Mouse (Mus musculus) embryonic facial prominence, embryonic 14.5 days (tissue): Measurements from ENCODE around the gene Gna12. TPM values are rescaled to one million over a fixed set of nuclear protein-coding genes. Genes with fewer than 3 reads are reported as not detected.

Experiments
- ATAC-seq: fragments of 200-750 bp; cut with Nextera tagmentation; 2 replicates; pipeline ENCODE4 v1.8.0; 2017; ENCODE audit warnings: low read depth, moderate number of reproducible peaks, moderate TSS enrichment
- DNase-seq: peaks from one replicate; pipeline ENCODE4 v3.0.0-alpha.2; 2015; ENCODE audit warnings: low spot score
- H3K27ac ChIP-seq: fragments of 300-500 bp; sonication (generic); replicated peaks from 2 replicates; pipeline ENCODE4 v1.5.1; 2014; ENCODE audit warnings: low read depth, mild to moderate bottlenecking, low read length, moderate library complexity
- H3K27me3 ChIP-seq: fragments of 300-500 bp; sonication (generic); replicated peaks from 2 replicates; pipeline ENCODE4 v1.6.1; 2014; ENCODE audit warnings: low read length; ENCODE audit not compliant: control insufficient read depth, insufficient read depth
- H3K36me3 ChIP-seq: fragments of 300-500 bp; sonication (generic); 2 replicates; pipeline ENCODE4 v1.6.1; 2014; ENCODE audit warnings: low read length, mixed read lengths; ENCODE audit not compliant: control insufficient read depth, insufficient read depth
- H3K4me1 ChIP-seq: fragments of 300-500 bp; sonication (generic); 2 replicates; pipeline ENCODE4 v1.6.1; 2014; ENCODE audit warnings: antibody characterized with exemption, low read length; ENCODE audit not compliant: control insufficient read depth, insufficient read depth
- H3K4me2 ChIP-seq: fragments of 300-500 bp; sonication (generic); 2 replicates; pipeline ENCODE4 v1.6.1; 2014; ENCODE audit warnings: low read depth, mild to moderate bottlenecking, low read length, moderate library complexity, mixed read lengths
- H3K4me3 ChIP-seq: fragments of 300-500 bp; sonication (generic); 2 replicates; pipeline ENCODE4 v1.5.1; 2014; ENCODE audit warnings: low read depth, mild to moderate bottlenecking, low read length
- H3K9ac ChIP-seq: fragments of 300-500 bp; sonication (generic); 2 replicates; pipeline ENCODE4 v1.6.1; 2014; ENCODE audit warnings: low read depth, mild to moderate bottlenecking, low read length, moderate library complexity, mixed read lengths
- H3K9me3 ChIP-seq: fragments of 300-500 bp; sonication (generic); 2 replicates; pipeline ENCODE4 v1.6.1; 2016; ENCODE audit warnings: low read length; ENCODE audit not compliant: control insufficient read depth
- WGBS: fragments of 180-500 bp; shearing (Covaris S2); extraction: QIAGEN DNeasy Blood & Tissue Kit; methylation state at CpG from one replicate; pipeline ENCODE4 v1.1.7; 2014; 5-methylcytosine and 5-hydroxymethylcytosine counted together
- polyA plus RNA-seq: library from polyadenylated mRNA; unstranded; fragments of >200 nt; fragmentation: Nextera tagmentation; extraction: Ambion mirVana; gene quantifications from 2 replicates; pipeline ENCODE4 v1.2.1, GENCODE M21; 2014

Gna12 gene
- polyA plus RNA-seq, 1 experiment from 2014 or later: 28.9 TPM

DNA sequence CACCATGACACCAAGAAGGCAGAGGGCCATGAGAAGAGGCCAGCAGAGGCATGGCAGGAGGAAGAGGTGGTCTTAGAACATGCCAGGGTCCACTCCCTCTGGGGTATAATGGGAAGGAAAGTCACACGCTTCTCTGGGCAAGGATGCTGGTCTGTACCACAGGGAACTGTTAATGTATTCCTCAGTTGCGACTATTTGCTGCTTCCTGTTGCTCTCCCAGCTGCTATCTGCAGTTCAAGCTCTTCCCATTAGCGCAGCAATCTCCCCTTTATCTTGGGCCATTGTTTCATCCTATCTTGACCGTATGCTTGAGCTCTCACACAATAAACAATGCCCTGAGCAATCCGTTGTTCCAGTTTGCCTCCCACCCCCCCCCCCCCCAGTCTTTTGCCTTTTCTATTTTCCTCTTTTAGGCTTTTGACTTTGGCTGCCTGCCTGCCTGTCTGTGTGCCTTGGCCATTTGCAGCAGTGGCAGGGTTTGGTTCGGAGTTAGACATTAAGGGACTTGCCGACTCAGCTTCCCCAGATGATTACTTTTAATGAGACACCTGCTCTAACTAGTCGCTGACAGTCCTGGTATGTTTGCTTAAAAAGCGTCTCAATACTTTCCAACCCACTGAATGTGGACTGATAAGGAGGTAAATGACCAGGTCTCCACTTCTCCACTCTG, 15.0 kb downstream of the Gna12 start:
- no peak for ATAC-seq
- 33% methylated on average over 9 of the region's 9 CpGs for WGBS
- peaks cover 52% of the 10 kb centered on the region for H3K4me1 ChIP-seq
- no peak overlapping the region for H3K27ac ChIP-seq
- no peak overlapping the region for H3K4me3 ChIP-seq
- H3K36me3 ChIP-seq: no peaks in the 10 kb centered on the region
- no peaks in the 10 kb centered on the region for H3K27me3 ChIP-seq
- no peak for DNase-seq
- no peaks in the 10 kb centered on the region for H3K9me3 ChIP-seq
- no peak overlapping the region for H3K4me2 ChIP-seq
- no peak overlapping the region for H3K9ac ChIP-seq

DNA sequence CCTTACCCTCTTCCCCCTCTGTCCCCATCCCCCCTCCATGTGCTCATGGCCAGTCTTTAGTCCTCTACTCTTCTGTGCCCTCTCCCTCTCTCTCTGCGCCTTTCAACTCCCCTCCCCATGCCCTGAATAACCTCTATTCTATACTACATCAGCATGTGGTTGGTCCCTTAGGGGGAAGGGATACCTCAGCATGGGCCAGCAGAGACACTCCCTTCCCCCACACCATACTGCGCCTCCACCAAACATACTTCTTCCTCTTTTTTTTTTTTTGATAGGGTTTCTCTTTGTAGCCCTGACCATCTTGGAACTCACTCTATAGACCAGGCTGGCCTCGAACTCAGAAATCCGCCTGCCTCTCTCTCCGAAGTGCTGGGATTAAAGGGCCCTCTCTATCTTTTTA, 15.8 kb downstream of the Gna12 start:
- Histone ChIP-seq H3K4me2 (no peak overlapping the region), H3K36me3 (no peaks in the 10 kb centered on the region), H3K9ac (no peak overlapping the region), H3K4me1 (peaks cover 44% of the 10 kb centered on the region), H3K27me3 (no peaks in the 10 kb centered on the region), H3K4me3 (no peak overlapping the region), H3K27ac (no peak overlapping the region), H3K9me3 (no peaks in the 10 kb centered on the region)
- 70% methylated on average over 5 of the region's 5 CpGs for WGBS
- DNase-seq: no peak
- ATAC-seq: no peak

DNA sequence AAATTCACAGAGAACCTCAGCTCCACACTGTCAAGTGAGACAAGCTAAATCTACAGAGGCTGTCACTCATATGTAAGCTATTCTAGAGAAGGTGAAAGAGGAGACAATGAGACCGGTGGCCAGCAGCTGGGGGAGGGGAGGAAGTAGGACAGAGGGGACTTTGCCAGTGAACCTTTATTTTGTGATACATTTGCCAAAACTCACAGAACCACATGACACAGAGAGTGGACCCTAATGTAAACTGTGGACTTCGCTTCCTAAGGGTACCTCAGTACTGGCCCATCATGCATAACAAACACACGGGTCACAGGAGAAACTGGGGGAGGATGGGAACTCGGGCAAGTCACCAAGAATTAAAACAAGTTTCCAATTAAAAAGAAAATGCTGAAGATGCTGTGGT, 17.5 kb downstream of the Gna12 start:
- H3K27ac ChIP-seq: no peak overlapping the region
- no peak for DNase-seq

DNA sequence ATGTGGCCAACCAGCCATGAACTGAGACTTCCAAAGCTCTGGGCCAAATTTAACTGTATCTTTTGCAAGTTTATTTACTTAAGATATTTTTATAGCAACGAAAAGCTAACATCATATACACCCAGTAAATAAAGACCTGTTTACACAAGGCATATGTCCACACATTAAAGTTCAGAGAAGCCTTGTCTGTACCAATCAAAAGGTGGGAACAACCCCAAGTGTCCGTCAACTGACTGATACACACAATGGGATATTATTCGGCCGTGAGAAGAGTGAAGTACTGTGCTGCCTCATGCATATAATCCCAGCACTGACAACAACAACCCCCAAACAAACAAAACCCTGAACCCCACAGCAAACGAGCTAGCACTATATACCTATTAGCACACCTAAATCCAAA, 18.2 kb downstream of the Gna12 start:
- Histone ChIP-seq H3K9me3 (no peaks in the 10 kb centered on the region), H3K9ac (no peak overlapping the region), H3K4me2 (no peak overlapping the region), H3K27me3 (no peaks in the 10 kb centered on the region), H3K4me3 (no peak overlapping the region), H3K27ac (no peak overlapping the region), H3K36me3 (no peaks in the 10 kb centered on the region), H3K4me1 (peaks cover 35% of the 10 kb centered on the region)
- ATAC-seq (no peak), DNase-seq (no peak)
- 73% methylated on average over 5 of the region's 5 CpGs for WGBS

More for the DNA sequence above, 17.5 kb downstream of the Gna12 start:
- Histone ChIP-seq H3K27me3 (no peaks in the 10 kb centered on the region), H3K4me3 (no peak overlapping the region), H3K4me2 (no peak overlapping the region), H3K9ac (no peak overlapping the region), H3K36me3 (no peaks in the 10 kb centered on the region), H3K4me1 (peaks cover 35% of the 10 kb centered on the region), H3K9me3 (no peaks in the 10 kb centered on the region)
- no peak for ATAC-seq
- 46% methylated on average over 4 of the region's 4 CpGs for WGBS

DNA sequence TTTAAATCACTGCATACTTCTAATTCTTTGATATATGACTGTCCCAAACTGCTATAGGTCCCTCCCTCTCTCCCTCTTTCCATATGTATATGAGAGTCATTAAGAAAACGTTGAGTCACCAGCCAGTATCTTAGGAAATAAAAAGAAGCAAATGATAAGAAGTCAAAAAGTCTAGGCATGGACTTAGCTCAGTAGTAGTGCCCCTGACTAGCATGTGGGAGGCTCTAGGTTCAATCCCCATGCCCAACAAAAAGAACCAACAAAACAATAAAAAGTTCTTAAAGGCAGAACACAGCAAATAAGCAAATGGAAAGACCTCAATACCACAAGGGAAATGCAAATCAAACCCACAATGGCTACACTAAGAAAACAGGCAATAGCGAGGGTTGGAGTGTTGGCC, 18.8 kb downstream of the Gna12 start:
- H3K27me3 ChIP-seq: no peaks in the 10 kb centered on the region
- H3K9me3 ChIP-seq: no peaks in the 10 kb centered on the region
- H3K4me2 ChIP-seq: no peak overlapping the region
- H3K4me1 ChIP-seq: peaks cover 37% of the 10 kb centered on the region
- 59% methylated on average over 2 of the region's 2 CpGs for WGBS
- H3K27ac ChIP-seq: no peak overlapping the region
- ATAC-seq (no peak), DNase-seq (no peak)
- H3K4me3 ChIP-seq: no peak overlapping the region
- H3K36me3 ChIP-seq: no peaks in the 10 kb centered on the region
- no peak overlapping the region for H3K9ac ChIP-seq

DNA sequence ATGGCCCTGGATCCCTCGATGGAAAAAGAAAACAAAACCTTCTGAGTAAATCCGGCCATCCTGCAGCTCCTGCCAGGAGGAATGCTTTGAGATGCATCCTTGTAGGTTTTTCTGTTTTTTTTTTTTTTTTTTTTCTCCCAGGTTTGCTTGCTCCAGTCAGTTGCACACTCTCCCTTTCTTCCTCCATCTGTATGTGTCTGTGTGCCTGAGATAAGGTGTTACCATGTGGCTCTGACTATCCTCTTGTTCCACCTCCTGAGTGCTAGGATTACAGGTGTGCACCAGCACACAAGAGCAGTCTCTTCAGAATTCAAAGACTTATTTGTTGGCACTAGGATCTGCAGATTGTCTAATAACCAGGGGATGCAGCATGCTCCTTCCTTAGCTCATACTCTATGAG, 23.3 kb downstream of the Gna12 start:
- WGBS: 35% methylated on average over 2 of the region's 2 CpGs
- ATAC-seq: no peak
- no peak overlapping the region for H3K4me2 ChIP-seq

DNA sequence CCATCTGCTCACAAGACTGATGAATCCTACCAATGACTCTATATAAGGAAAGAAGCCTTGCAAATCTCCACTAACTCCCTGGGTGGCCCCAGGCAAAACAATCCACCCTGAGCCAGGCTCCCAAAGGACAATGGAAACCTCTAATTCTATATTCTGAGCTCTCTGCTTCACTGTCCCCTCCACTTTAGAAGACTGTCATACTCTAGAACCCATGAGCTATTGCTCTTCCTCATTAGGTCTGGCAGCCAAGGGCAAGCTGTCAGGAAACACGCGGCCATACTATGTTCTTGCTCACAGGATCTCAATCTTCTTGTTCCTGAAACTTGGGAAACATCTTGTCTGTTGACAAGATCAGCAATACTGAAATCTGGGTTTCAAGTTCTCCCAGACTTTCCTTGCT, 24.0 kb downstream of the Gna12 start:
- H3K4me2 ChIP-seq: no peak overlapping the region
- no peak for ATAC-seq
- H3K27ac ChIP-seq: no peak overlapping the region
- DNase-seq: no peak
- H3K4me1 ChIP-seq: peaks cover 19% of the 10 kb centered on the region
- no peaks in the 10 kb centered on the region for H3K27me3 ChIP-seq
- H3K9me3 ChIP-seq: no peaks in the 10 kb centered on the region
- H3K9ac ChIP-seq: no peak overlapping the region
- H3K4me3 ChIP-seq: no peak overlapping the region
- 80% methylated on average over 2 of the region's 2 CpGs for WGBS
- no peaks in the 10 kb centered on the region for H3K36me3 ChIP-seq

More for the DNA sequence above, 23.3 kb downstream of the Gna12 start:
- Histone ChIP-seq H3K9me3 (no peaks in the 10 kb centered on the region), H3K36me3 (no peaks in the 10 kb centered on the region), H3K27me3 (no peaks in the 10 kb centered on the region), H3K4me3 (no peak overlapping the region), H3K4me1 (peaks cover 14% of the 10 kb centered on the region), H3K27ac (no peak overlapping the region), H3K9ac (no peak overlapping the region)
- no peak for DNase-seq

DNA sequence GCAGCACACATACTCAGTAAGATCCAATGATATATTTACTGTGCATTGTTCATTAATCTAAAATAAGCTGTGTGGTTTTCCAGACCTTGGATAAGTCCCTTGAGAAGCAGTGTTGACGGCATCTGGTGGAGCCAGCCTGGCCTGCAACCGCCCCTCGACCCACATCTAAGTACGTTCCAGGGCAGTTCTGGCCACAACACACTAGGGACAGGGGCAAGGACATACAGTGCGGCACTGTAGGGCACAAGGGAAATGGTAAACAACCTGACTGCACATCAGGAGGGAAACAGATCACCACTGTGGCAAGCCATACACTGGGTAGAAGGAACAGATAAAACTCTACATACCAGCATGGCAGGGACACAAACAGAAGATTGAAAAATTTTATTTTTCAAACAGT, 28.4 kb downstream of the Gna12 start:
- Histone ChIP-seq H3K4me2 (no peak overlapping the region), H3K9ac (no peak overlapping the region), H3K27me3 (no peaks in the 10 kb centered on the region), H3K9me3 (no peaks in the 10 kb centered on the region), H3K4me3 (no peak overlapping the region), H3K27ac (no peak overlapping the region), H3K4me1 (peaks cover 22% of the 10 kb centered on the region), H3K36me3 (no peaks in the 10 kb centered on the region)
- no peak for DNase-seq
- 71% methylated on average over 5 of the region's 5 CpGs for WGBS
- no peak for ATAC-seq

DNA sequence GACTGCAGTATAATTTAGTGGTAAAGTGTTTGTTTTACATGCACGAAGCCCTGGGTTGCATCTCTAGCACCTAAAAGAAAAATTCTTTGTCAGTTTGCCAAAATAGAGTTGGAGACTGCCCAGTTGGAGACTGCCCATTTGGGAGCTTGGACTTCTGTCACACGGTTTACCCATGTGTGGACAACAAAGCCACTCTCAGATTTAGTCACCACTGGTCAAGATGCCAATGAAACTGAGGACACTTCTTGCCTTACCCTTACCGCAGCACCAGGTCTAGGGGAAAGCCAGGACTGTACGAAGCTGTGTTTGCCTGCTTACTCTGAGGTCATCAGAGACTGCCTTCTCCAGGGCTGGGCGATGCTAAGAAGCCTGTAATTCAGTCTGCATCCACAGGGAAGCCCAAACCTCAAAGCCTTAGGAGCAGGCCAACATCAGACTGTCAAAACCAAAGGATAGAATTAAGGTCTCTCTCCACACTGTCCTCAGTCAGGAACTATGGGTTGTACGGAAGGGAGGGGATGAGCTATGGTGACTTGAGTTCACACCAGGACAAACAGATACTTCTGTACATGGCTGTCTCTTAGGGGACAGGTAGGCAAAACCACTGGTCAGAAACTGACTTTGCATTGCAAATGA, 29.8 kb downstream of the Gna12 start:
- H3K4me3 ChIP-seq: no peak overlapping the region
- WGBS: 77% methylated on average over 6 of the region's 6 CpGs
- no peaks in the 10 kb centered on the region for H3K36me3 ChIP-seq
- H3K9me3 ChIP-seq: no peaks in the 10 kb centered on the region
- H3K9ac ChIP-seq: no peak overlapping the region
- no peak overlapping the region for H3K4me2 ChIP-seq
- H3K27me3 ChIP-seq: no peaks in the 10 kb centered on the region
- peaks cover 17% of the 10 kb centered on the region for H3K4me1 ChIP-seq
- H3K27ac ChIP-seq: no peak overlapping the region
- ATAC-seq (peak; percentile 38; the same call in 1 of the 2 replicates), DNase-seq (no peak)
